Mouse (Mus musculus) spleen, adult 2 months (tissue): ENCODE measurements at regions not wholly inside any gene's neighbourhood (a gene's known extent, or its start where the extent isn't known, plus 50 kb on each side); places are given as distances from the start of the nearest gene placed in this dataset.

Source experiments
- CTCF ChIP-seq: fragments of 200-500 bp; IDR thresholded peaks from 2 replicates; pipeline ENCODE4 v1.5.1; 2011; ENCODE audit warnings: mild to moderate bottlenecking, inconsistent platforms; ENCODE audit not compliant: insufficient read depth, insufficient read length, insufficient replicate concordance; ENCODE audit errors: extremely low read depth
- POLR2A ChIP-seq: fragments of 200-500 bp; IDR thresholded peaks from 2 replicates; pipeline ENCODE4 v1.6.1; 2011; ENCODE audit warnings: low read depth, low read length, inconsistent platforms

DNA sequence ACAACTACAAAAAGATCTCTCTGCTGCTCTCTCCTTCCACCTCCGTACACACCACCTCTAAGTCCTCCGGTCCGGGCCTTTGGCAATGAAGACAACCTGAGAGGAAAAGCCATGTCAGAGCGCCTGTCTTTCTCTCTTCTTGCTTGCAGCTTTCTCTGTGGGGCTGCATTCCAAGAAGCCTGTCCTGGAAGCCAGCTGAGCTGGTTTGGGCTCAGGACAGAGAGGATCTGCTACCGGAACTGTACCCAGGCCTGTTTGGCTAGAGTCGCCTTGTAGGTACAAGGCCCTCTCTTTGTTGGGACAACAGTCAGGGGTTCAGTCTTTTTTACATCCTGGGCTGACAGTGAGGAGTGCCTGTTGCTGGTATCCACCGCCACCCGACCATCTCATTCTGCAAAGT, 321.4 kb downstream of the Med13l start:
- TF ChIP-seq CTCF = no peak
- no peak for TF ChIP-seq POLR2A
